Mouse (Mus musculus) kidney, embryonic 16.5 days (tissue): ENCODE data around the gene Egln1. TPM values are rescaled to one million over a fixed set of nuclear protein-coding genes. Genes with fewer than 3 reads are reported as not detected.

Source experiments
- ATAC-seq: fragments of 200-750 bp; cut with Nextera tagmentation; 2 replicates; pipeline ENCODE4 v1.8.0; 2017; ENCODE audit warnings: moderate TSS enrichment; ENCODE audit not compliant: low FRiP score, low TSS enrichment
- H3K27ac ChIP-seq: fragments of 300-500 bp; sonication (generic); 2 replicates; pipeline ENCODE4 v1.5.1; 2014; ENCODE audit warnings: low read length
- H3K27me3 ChIP-seq: fragments of 300-500 bp; sonication (generic); 2 replicates; pipeline ENCODE4 v1.6.1; 2014; ENCODE audit warnings: low read length, control low read depth, mixed read lengths; ENCODE audit not compliant: insufficient read depth
- H3K36me3 ChIP-seq: fragments of 300-500 bp; sonication (generic); 2 replicates; pipeline ENCODE4 v1.6.1; 2014; ENCODE audit warnings: low read length, control low read depth, mixed read lengths; ENCODE audit not compliant: insufficient read depth
- H3K4me1 ChIP-seq: fragments of 300-500 bp; sonication (generic); 2 replicates; pipeline ENCODE4 v1.6.1; 2014; ENCODE audit warnings: low read length, control low read depth, mixed read lengths; ENCODE audit not compliant: insufficient read depth
- H3K4me2 ChIP-seq: fragments of 300-500 bp; sonication (generic); replicated peaks from 2 replicates; pipeline ENCODE4 v1.6.1; 2014; ENCODE audit warnings: low read depth, low read length
- H3K4me3 ChIP-seq: fragments of 300-500 bp; sonication (generic); 2 replicates; pipeline ENCODE4 v1.5.1; 2014; ENCODE audit warnings: mild to moderate bottlenecking, low read length
- H3K9ac ChIP-seq: fragments of 300-500 bp; sonication (generic); replicated peaks from 2 replicates; pipeline ENCODE4 v1.6.1; 2014; ENCODE audit warnings: low read length
- H3K9me3 ChIP-seq: fragments of 300-500 bp; sonication (generic); 2 replicates; pipeline ENCODE4 v1.6.1; 2016; ENCODE audit warnings: low read length, control low read depth
- WGBS: fragments of 180-500 bp; shearing (Covaris S2); extraction: QIAGEN DNeasy Blood & Tissue Kit; methylation state at CpG from one replicate; pipeline ENCODE4 v1.1.7; 2014; 5-methylcytosine and 5-hydroxymethylcytosine counted together
- polyA plus RNA-seq: library from polyadenylated mRNA; unstranded; fragments of >200 nt; fragmentation: Nextera tagmentation; extraction: Ambion mirVana; gene quantifications from 2 replicates; pipeline ENCODE4 v1.2.1, GENCODE M21; 2015

The Egln1 gene
- polyA plus RNA-seq, 1 experiment from 2014 or later: 10.3 TPM

DNA sequence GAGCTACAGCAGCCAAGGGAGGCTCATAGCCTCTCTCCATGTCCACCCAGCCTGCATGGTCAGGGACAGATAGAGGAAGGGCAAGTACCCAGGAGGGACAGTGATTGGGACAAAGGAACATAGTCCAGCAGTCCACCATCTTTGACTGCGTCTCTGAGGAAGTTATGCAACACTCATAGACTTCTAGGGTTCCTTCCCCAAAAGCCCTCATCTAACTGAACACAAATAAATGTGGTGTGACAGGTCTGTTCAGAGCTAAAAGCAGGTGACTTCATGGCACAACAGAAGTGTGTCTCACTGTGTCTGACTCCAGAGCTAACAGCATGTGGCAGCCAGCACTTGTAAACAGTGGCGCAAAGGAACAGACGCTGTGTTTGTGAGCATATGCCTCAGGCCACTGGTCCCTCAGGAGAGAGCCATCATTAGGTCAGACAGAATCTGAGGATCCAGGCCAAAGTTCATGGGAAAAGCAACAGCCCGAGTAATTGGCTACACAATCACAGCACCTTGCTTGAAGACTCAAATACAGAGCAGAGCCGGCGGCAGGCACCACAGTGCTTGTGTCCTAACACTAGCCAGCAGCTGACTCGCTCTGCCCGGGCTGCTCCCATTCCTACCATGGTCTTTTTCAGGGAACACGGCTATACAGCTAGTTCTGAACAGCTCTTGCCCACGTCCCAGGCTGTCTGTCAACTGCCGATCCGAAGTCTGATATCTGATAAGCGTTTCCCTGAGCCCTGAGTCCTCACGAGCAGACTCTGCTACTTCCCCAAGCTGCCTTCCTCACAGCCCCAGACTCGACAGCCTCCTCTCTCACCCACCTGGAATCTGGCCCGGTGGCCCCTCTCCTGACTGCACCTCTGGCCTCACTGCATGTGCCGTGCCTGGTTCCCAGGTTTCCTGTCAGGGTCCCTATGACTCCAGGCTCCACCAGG lies 36.9 kb downstream of the Egln1 start:
- Histone ChIP-seq H3K36me3 (peaks cover 65% of the 10 kb centered on the region), H3K27me3 (no peaks in the 10 kb centered on the region), H3K4me2 (no peak overlapping the region), H3K9me3 (no peaks in the 10 kb centered on the region), H3K4me1 (peaks cover 15% of the 10 kb centered on the region; the same call in 1 of the 2 replicates), H3K4me3 (no peak overlapping the region), H3K27ac (peak overlapping the region; percentile 40), H3K9ac (no peak overlapping the region)
- peak; percentile 65 for ATAC-seq
- 68% methylated on average over 17 of the region's 17 CpGs for WGBS

DNA sequence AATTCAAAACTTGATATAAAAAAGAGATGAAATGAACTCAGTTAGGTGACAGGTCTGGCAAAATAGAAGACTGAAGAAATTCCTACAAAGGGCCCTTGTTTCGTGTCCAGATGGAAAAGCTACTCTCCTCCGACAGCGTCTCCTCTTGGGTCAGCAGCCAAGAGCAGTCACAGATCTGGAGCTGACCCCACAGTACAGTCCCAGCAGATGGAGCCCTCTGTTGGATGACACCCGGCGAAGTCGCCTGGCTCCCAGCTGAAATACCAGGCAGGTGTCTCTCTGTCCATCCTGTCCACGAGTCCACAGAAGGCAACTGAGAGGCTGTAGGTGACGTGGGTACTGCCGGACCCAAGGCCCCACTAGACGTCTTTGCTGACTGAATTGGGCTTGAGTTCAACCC lies 38.8 kb downstream of the Egln1 start:
- no peak overlapping the region for H3K9ac ChIP-seq
- ATAC-seq: no peak
- no peaks in the 10 kb centered on the region for H3K27me3 ChIP-seq
- 87% methylated on average over 10 of the region's 10 CpGs for WGBS
- H3K9me3 ChIP-seq: no peaks in the 10 kb centered on the region
- H3K36me3 ChIP-seq: peaks cover 65% of the 10 kb centered on the region
- H3K4me2 ChIP-seq: no peak overlapping the region
- no peak overlapping the region for H3K4me3 ChIP-seq
- peaks cover 8% of the 10 kb centered on the region; the same call in 1 of the 2 replicates for H3K4me1 ChIP-seq
- H3K27ac ChIP-seq: no peak overlapping the region

DNA sequence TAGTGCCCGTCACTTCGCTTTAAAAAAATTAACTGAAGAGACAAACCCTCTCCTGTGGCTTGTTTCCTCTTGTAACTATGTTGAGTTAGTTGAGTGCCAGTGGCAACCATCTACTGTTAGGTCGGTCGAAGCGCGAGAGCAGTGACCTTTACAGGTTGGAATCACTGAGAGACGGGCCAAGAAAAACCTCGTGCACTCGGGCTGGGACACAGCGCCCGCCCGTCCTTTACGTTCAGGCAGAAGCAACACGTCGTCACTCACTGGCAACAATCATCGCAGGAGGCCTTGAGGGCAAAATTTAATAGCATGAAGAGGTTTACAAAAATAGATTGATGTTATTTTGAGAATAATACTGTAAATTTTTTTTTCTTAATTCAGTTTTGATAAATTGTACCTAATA lies 39.2 kb downstream of the Egln1 start:
- Histone ChIP-seq H3K27ac (no peak overlapping the region), H3K9me3 (no peaks in the 10 kb centered on the region), H3K4me3 (no peak overlapping the region), H3K36me3 (peaks cover 63% of the 10 kb centered on the region), H3K27me3 (no peaks in the 10 kb centered on the region), H3K4me2 (no peak overlapping the region), H3K4me1 (peaks cover 8% of the 10 kb centered on the region; the same call in 1 of the 2 replicates), H3K9ac (no peak overlapping the region)
- 86% methylated on average over 16 of the region's 16 CpGs for WGBS
- no peak for ATAC-seq

DNA sequence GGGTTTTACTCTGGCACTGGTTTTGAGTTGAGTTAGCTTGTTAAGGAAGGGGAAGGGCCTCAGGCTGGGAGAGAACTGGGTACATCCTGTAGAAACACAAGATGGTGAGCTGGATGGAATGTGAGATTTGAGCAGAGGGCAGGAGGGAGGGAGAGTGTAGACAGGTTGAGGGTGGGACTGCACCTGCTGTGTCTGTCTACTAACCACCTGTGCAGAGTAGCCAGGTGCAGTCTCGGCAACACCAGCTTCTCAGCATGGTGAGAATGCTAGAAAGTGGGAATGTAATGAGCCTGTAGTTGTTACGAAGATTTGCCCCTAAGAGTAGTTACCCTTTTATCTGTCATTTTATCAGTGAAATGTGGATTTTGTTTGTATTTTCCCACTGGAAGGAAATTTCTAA lies 43.6 kb downstream of the Egln1 start:
- H3K4me3 ChIP-seq: no peak overlapping the region
- peaks cover 67% of the 10 kb centered on the region for H3K36me3 ChIP-seq
- no peak overlapping the region for H3K9ac ChIP-seq
- H3K27ac ChIP-seq: no peak overlapping the region
- no peak overlapping the region for H3K4me2 ChIP-seq
- ATAC-seq: no peak
- no peaks in the 10 kb centered on the region for H3K9me3 ChIP-seq
- no peaks in the 10 kb centered on the region for H3K4me1 ChIP-seq
- no peaks in the 10 kb centered on the region for H3K27me3 ChIP-seq
- 93% methylated on average over 2 of the region's 2 CpGs for WGBS

DNA sequence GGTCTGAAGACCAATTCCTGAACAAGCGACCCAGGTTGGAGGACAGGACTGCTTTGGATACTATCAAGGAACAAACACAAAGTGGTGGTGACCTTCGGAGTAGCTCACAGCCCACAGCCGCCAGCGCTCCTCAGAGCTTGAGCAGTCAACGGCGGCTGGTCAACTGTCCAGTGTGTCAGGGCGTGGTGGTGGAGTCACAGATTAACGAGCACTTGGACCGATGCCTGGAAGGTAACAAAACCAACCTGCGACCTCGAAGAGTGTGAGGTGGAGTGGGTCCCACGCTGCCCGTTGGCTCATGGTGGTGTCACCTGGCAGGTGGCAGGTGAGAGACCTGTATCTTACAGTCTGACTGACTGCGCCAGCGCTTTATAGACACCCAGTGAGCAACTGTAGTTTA lies 45.9 kb downstream of the Egln1 start:
- no peak overlapping the region for H3K27ac ChIP-seq
- H3K36me3 ChIP-seq: peaks cover 62% of the 10 kb centered on the region
- WGBS: 82% methylated on average over 15 of the region's 15 CpGs
- H3K4me1 ChIP-seq: peaks cover 8% of the 10 kb centered on the region
- no peaks in the 10 kb centered on the region for H3K9me3 ChIP-seq
- no peaks in the 10 kb centered on the region for H3K27me3 ChIP-seq
- H3K4me3 ChIP-seq: no peak overlapping the region
- no peak overlapping the region for H3K9ac ChIP-seq
- H3K4me2 ChIP-seq: no peak overlapping the region
- no peak for ATAC-seq

GRCm38 (mm10) chr8:124898251-124898905 lies 50.7 kb downstream of the Egln1 start:
- H3K36me3 ChIP-seq: peaks cover 48% of the 10 kb centered on the region
- H3K9ac ChIP-seq: peak overlapping the region; percentile 75
- no peaks in the 10 kb centered on the region for H3K27me3 ChIP-seq
- peak overlapping the region; percentile 95 for H3K4me2 ChIP-seq
- H3K4me1 ChIP-seq: peaks cover 21% of the 10 kb centered on the region
- 6% methylated on average over 31 of the region's 31 CpGs for WGBS
- H3K4me3 ChIP-seq: peak overlapping the region; percentile 66
- ATAC-seq: no peak
- no peaks in the 10 kb centered on the region for H3K9me3 ChIP-seq
- 0 out of 2 replicates have a peak overlapping the region, but pooled peaks have one; percentile 10 for H3K27ac ChIP-seq

- H3K4me1 ChIP-seq: peaks cover 21% of the 10 kb centered on the region
- H3K4me3 ChIP-seq: peak within 1 kb of the TSS; percentile 66
- ATAC-seq: peak; percentile 86
- H3K27me3 ChIP-seq: no peaks in the 10 kb centered on the region
- H3K4me2 ChIP-seq: peak within 1 kb of the TSS; percentile 96
- H3K36me3 ChIP-seq: peaks cover 42% of the 10 kb centered on the region
- no peaks in the 10 kb centered on the region for H3K9me3 ChIP-seq
- peak within 1 kb of the TSS; percentile 82 for H3K9ac ChIP-seq
- H3K27ac ChIP-seq: peak within 1 kb of the TSS; percentile 79
- WGBS: under 1% methylated on average over 114 of the region's 114 CpGs
These were observed 51.5 kb downstream of the Egln1 start, which contains the start of the genes Exoc8 and Sprtn for GRCm38 (mm10) chr8:124897386-124898250. Gene Exoc8, minus strand, starts transcription at chr8:124897705. Gene Sprtn, plus strand, starts transcription at chr8:124897886.

GRCm38 (mm10) chr8:124896632-124897385 lies 52.3 kb downstream of the Egln1 start:
- under 1% methylated on average over 60 of the region's 60 CpGs for WGBS
- peaks cover 21% of the 10 kb centered on the region for H3K4me1 ChIP-seq
- peak overlapping the region; percentile 96 for H3K4me2 ChIP-seq
- H3K27me3 ChIP-seq: no peaks in the 10 kb centered on the region
- ATAC-seq: peak; percentile 66
- H3K9me3 ChIP-seq: no peaks in the 10 kb centered on the region
- peak overlapping the region; percentile 66 for H3K4me3 ChIP-seq
- H3K9ac ChIP-seq: peak overlapping the region; percentile 82
- H3K36me3 ChIP-seq: peaks cover 36% of the 10 kb centered on the region
- peak overlapping the region; percentile 79 for H3K27ac ChIP-seq
